Mouse (Mus musculus): ENCODE data around the gene Dennd6a. TPM values are rescaled to one million over a fixed set of nuclear protein-coding genes. Genes with fewer than 3 reads are reported as not detected.
A peak's percentile ranks its signal among the peaks of the same experiment; 100 is the strongest.

The Dennd6a gene
- polyA plus RNA-seq, 1 experiment = 12.0 TPM

DNA sequence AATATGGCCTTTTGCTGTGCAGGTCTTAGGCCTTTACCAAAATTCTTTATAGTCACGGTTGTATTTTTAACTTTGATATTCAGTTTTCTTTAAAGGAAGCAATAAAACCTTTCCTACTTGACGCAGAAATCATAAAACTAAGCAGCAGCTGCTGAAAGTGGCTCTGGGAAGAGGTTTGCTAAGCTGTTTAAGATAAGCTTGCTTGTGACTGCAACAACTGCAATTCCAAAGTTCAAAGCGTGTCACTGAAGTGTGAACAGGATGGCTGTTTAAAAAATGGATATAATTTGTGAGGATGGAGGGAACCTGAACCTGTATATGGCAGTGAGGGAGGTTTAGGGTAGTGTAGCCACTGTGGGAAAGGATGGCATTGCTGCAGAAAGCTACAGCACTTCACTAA is 88.4 kb downstream of the Dennd6a start:
- Histone ChIP-seq H3K27ac (ENCODE audit: insufficient read depth, low read depth, low read length) (no peak overlapping the region), H3K27me3 (replicated peaks; ENCODE audit: control insufficient read depth, insufficient read depth, low read length) (no peaks in the 10 kb centered on the region), H3K4me3 (ENCODE audit: insufficient read depth, low read depth, low read length) (no peak overlapping the region), H3K4me1 (ENCODE audit: control insufficient read depth, insufficient read depth, low read length) (no peaks in the 10 kb centered on the region), H3K36me3 (ENCODE audit: control insufficient read depth, insufficient read depth, low read length) (peaks cover 6% of the 10 kb centered on the region)
- 49% methylated on average over 3 of the region's 3 CpGs for WGBS
- TF ChIP-seq POLR2A (IDR thresholded peaks at IDR 0.05; ENCODE audit: low read depth, low read length) = no peak
- TF ChIP-seq CTCF (conservative IDR thresholded peaks at IDR 0.05; ENCODE audit: insufficient read depth, insufficient read length, low read depth, low read length) = no peak
- DNase-seq = no peak

DNA sequence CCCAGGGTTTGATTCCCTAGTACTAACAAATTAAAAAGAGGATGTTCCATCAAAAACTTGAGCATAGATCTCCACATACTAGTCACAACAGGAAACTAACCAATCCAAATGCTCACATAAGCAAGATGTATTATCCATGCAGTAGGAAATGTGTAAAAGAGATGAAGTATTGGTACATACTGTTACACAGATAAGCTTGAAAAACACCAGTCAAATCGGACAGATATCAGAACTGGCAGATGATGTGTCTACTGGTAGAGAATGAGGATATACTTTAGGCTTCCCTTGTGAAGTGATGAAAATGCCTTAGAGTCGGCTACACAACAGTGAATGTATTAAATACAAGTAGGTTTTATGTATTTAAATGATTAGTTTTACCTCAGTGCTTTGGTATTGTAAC is 88.8 kb downstream of the Dennd6a start:
- 85% methylated on average over 2 of the region's 2 CpGs for WGBS
- TF ChIP-seq CTCF (conservative IDR thresholded peaks at IDR 0.05; ENCODE audit: insufficient read depth, insufficient read length, low read depth, low read length) = no peak
- no peak for TF ChIP-seq POLR2A (IDR thresholded peaks at IDR 0.05; ENCODE audit: low read depth, low read length)
- DNase-seq = no peak
- Histone ChIP-seq H3K27ac (ENCODE audit: insufficient read depth, low read depth, low read length) (no peak overlapping the region), H3K36me3 (ENCODE audit: control insufficient read depth, insufficient read depth, low read length) (peaks cover 5% of the 10 kb centered on the region), H3K27me3 (replicated peaks; ENCODE audit: control insufficient read depth, insufficient read depth, low read length) (no peaks in the 10 kb centered on the region), H3K4me1 (ENCODE audit: control insufficient read depth, insufficient read depth, low read length) (no peaks in the 10 kb centered on the region), H3K4me3 (ENCODE audit: insufficient read depth, low read depth, low read length) (no peak overlapping the region)

DNA sequence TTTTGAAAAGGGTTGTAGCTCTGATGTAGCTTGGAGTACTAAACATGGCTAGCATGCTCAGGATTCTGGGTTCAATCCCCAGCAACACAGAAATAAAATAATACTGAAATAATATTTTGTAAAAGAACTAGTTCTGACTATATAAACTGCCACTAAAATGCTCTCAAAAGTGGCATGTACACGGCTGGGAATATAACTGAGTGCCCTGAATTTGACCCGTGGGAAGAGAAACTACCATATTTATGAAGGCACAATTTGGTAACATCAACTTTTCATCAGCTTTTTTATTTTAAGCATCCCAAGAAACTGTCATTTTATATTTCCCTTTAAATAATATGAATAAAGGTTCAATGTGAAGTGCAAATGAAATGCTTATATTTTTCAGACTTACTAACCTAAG is 90.2 kb downstream of the Dennd6a start:
- 81% methylated on average over 2 of the region's 2 CpGs for WGBS
- H3K4me1 ChIP-seq (ENCODE audit: control insufficient read depth, insufficient read depth, low read length) = peaks cover 4% of the 10 kb centered on the region; the same call in 1 of the 2 replicates
- TF ChIP-seq POLR2A (IDR thresholded peaks at IDR 0.05; ENCODE audit: low read depth, low read length) (no peak), CTCF (conservative IDR thresholded peaks at IDR 0.05; ENCODE audit: insufficient read depth, insufficient read length, low read depth, low read length) (no peak)
- no peak for DNase-seq
- H3K4me3 ChIP-seq (ENCODE audit: insufficient read depth, low read depth, low read length) = no peak overlapping the region
- peaks cover 5% of the 10 kb centered on the region for H3K36me3 ChIP-seq (ENCODE audit: control insufficient read depth, insufficient read depth, low read length)
- H3K27me3 ChIP-seq (replicated peaks; ENCODE audit: control insufficient read depth, insufficient read depth, low read length) = no peaks in the 10 kb centered on the region
- no peak overlapping the region for H3K27ac ChIP-seq (ENCODE audit: insufficient read depth, low read depth, low read length)

DNA sequence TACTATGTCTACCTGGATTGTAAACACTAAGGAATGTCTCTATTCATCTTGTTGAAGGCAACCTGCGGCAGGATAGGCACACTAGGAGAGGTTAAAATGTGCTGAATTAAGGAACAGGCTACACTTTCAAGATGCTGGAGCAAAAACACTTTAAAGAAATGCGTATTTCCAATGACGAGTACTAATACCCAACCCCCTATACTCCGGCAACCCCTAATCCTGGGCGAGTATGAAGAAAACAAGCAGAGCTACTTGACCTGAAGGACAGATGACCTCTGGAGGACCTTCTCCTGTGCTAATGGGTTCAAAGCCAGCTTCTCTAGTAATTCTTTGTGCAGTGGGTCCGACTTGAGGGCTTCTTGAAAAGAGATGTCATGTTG is 94.3 kb downstream of the Dennd6a start:
- Histone ChIP-seq H3K36me3 (ENCODE audit: control insufficient read depth, insufficient read depth, low read length) (peaks cover 5% of the 10 kb centered on the region; the same call in 1 of the 2 replicates), H3K4me1 (ENCODE audit: control insufficient read depth, insufficient read depth, low read length) (peaks cover 4% of the 10 kb centered on the region; the same call in 1 of the 2 replicates), H3K4me3 (ENCODE audit: insufficient read depth, low read depth, low read length) (peak overlapping the region; percentile 96), H3K27me3 (replicated peaks; ENCODE audit: control insufficient read depth, insufficient read depth, low read length) (no peaks in the 10 kb centered on the region), H3K27ac (ENCODE audit: insufficient read depth, low read depth, low read length) (0 out of 2 replicates have a peak overlapping the region, but pooled peaks have one; percentile 56)
- no peak for DNase-seq
- TF ChIP-seq CTCF (conservative IDR thresholded peaks at IDR 0.05; ENCODE audit: insufficient read depth, insufficient read length, low read depth, low read length) = no peak
- no peak for TF ChIP-seq POLR2A (IDR thresholded peaks at IDR 0.05; ENCODE audit: low read depth, low read length)
- WGBS = 19% methylated on average over 6 of the region's 6 CpGs

DNA sequence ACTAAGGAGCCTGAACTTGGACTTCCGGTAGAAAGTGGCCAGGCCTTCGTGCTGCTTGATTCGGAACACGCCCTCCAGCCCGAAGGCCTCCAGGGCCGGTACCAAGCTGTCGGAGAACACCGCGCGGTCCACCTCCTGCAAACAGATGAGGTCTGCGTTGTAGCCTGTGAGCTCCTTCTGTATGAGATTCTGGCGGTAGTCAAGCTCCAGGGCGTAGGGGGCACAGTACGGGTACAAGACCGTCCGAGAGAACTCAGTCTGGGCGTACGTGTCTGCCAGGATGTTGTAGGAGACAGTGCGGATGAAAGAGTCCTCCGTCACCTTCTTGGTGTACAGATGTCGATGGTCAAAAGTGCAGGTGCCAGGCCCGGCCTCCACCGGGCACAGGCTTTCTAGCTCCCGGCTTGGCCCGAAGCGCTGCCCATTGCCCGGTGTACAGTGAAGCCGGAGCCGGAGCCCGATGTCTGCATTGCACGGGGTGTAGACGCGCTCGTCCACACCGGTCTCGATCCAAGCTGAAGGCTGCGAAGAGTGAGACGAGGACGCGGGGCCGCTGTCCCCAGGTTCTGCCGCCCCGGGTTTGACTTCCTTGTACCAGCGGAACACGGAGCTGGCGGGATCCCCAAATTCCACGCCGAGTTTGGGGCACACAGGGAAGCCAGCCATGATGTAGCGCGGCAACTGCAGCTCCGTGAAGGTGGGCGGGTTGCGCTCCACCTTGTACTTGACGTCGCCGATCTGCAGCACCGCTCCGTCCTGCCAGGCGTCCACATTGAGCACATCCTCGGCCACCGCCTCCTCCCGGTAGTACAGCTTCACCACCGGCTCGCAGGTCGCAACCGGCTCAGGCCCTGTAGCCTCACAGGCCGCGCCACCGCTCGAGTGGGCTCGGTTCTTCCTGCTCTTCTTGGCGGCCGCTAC is 95.0 kb downstream of the Dennd6a start:
- H3K27ac ChIP-seq (ENCODE audit: insufficient read depth, low read depth, low read length) = peak overlapping the region; percentile 56
- TF ChIP-seq POLR2A (IDR thresholded peaks at IDR 0.05; ENCODE audit: low read depth, low read length) (no peak), CTCF (conservative IDR thresholded peaks at IDR 0.05; ENCODE audit: insufficient read depth, insufficient read length, low read depth, low read length) (no peak)
- DNase-seq = peak; percentile 29
- no peaks in the 10 kb centered on the region for H3K27me3 ChIP-seq (replicated peaks; ENCODE audit: control insufficient read depth, insufficient read depth, low read length)
- peaks cover 5% of the 10 kb centered on the region; the same call in 1 of the 2 replicates for H3K36me3 ChIP-seq (ENCODE audit: control insufficient read depth, insufficient read depth, low read length)
- WGBS = under 1% methylated on average over 72 of the region's 73 CpGs
- peak overlapping the region; percentile 96 for H3K4me3 ChIP-seq (ENCODE audit: insufficient read depth, low read depth, low read length)
- H3K4me1 ChIP-seq (ENCODE audit: control insufficient read depth, insufficient read depth, low read length) = peaks cover 4% of the 10 kb centered on the region; the same call in 1 of the 2 replicates

DNA sequence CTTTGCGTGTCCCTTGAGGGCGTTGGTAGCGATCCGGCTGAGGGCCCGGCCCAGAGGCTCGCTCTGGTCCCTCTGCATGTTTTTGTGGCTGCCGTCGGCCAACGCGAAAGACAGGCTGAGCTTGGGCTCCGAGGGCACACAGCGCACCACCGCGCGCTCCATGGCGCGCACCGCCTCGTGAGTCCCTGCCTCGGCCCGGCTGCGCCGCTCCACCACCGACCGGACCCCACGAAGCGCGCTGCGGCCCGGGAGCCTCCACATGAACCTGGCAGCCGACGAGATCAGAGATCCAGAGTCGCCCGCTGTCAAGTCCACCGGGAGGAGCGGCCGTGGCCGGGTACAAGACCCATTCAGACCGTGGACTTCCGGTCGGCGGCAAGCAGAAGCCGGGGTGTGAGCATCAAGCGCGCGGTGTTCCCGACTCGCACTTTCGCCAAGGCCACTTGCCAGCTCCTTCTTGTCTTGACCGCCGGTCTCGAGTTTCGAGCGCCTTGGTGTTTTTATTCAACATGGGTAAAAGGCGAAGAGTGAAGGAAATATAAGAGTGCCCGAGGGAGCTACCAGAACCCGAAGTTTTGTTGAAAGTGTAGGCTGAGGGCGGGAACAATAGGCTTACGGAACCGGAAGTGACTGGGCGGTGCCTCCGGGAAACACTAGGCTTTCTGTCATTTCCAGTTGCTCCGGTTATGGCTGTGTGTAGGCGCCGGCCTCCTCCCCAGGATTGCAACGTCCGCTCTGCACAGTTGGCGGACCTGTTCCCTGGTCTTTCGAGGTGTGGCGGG is 95.8 kb downstream of the Dennd6a start, which contains the start of gene Pde12:
Gene Pde12, minus strand, starts transcription at position 592 of the 782 bp plus-strand sequence.
- no peaks in the 10 kb centered on the region for H3K27me3 ChIP-seq (replicated peaks; ENCODE audit: control insufficient read depth, insufficient read depth, low read length)
- WGBS = under 1% methylated on average over 70 of the region's 70 CpGs
- DNase-seq = peak; percentile 95
- H3K4me1 ChIP-seq (ENCODE audit: control insufficient read depth, insufficient read depth, low read length) = peaks cover 4% of the 10 kb centered on the region; the same call in 1 of the 2 replicates
- TF ChIP-seq POLR2A (IDR thresholded peaks at IDR 0.05; ENCODE audit: low read depth, low read length) (peak; percentile 80), CTCF (conservative IDR thresholded peaks at IDR 0.05; ENCODE audit: insufficient read depth, insufficient read length, low read depth, low read length) (no peak)
- peaks cover 4% of the 10 kb centered on the region; the same call in 1 of the 2 replicates for H3K36me3 ChIP-seq (ENCODE audit: control insufficient read depth, insufficient read depth, low read length)
- peak within 1 kb of the TSS; percentile 96 for H3K4me3 ChIP-seq (ENCODE audit: insufficient read depth, low read depth, low read length)
- H3K27ac ChIP-seq (ENCODE audit: insufficient read depth, low read depth, low read length) = peak within 1 kb of the TSS; percentile 99

All from kidney, adult 2 months (tissue).